Mouse (Mus musculus): ENCODE results near the gene Ppp1r1c. TPM values are rescaled to one million over a fixed set of nuclear protein-coding genes. Genes with fewer than 3 reads are reported as not detected.

The Ppp1r1c gene
- under 1 TPM in 1 of 2 experiments, not detected in 1; 0.25 TPM for total RNA-seq (2021)

- intact Hi-C loops (cut with DNase I), result no loop called here
- DNase-seq (ENCODE audit: low spot score), result no peak
These were observed at the start of gene Ppp1r1c for GRCm38 (mm10) chr2:79707575-79707974. Gene Ppp1r1c (plus strand): TSS chr2:79707780.

GRCm38 (mm10) chr2:79660417-79661185 is 47.0 kb upstream of the Ppp1r1c start:
- intact Hi-C loops (cut with DNase I), result no loop called here
- DNase-seq (ENCODE audit: low spot score), result no peak

GRCm38 (mm10) chr2:79661486-79662104 is 46.0 kb upstream of the Ppp1r1c start:
- no peak for DNase-seq (ENCODE audit: low spot score)
- intact Hi-C loops (cut with DNase I), result no loop called here

- no peak for DNase-seq (ENCODE audit: low spot score)
- intact Hi-C loops (cut with DNase I), result no loop called here
These were observed 42.9 kb upstream of the Ppp1r1c start for GRCm38 (mm10) chr2:79664532-79665286.

- intact Hi-C loops (cut with DNase I), result no loop called here
- no peak for DNase-seq (ENCODE audit: low spot score)
These were observed 42.1 kb upstream of the Ppp1r1c start for GRCm38 (mm10) chr2:79665492-79665891.

- intact Hi-C loops (cut with DNase I), result no loop called here
- no peak for DNase-seq (ENCODE audit: low spot score)
These were observed 32.3 kb upstream of the Ppp1r1c start for GRCm38 (mm10) chr2:79675266-79675665.

GRCm38 (mm10) chr2:79677663-79678257 is 29.8 kb upstream of the Ppp1r1c start:
- intact Hi-C loops (cut with DNase I), result no loop called here
- no peak for DNase-seq (ENCODE audit: low spot score)

GRCm38 (mm10) chr2:79681672-79682071 is 25.9 kb upstream of the Ppp1r1c start:
- no peak for DNase-seq (ENCODE audit: low spot score)
- intact Hi-C loops (cut with DNase I), result no loop called here

GRCm38 (mm10) chr2:79683258-79683657 is 24.3 kb upstream of the Ppp1r1c start:
- DNase-seq (ENCODE audit: low spot score), result no peak
- intact Hi-C loops (cut with DNase I), result no loop called here

- DNase-seq (ENCODE audit: low spot score), result no peak
- intact Hi-C loops (cut with DNase I), result no loop called here
These were observed 16.7 kb upstream of the Ppp1r1c start for GRCm38 (mm10) chr2:79690838-79691237.

GRCm38 (mm10) chr2:79695190-79695589 is 12.4 kb upstream of the Ppp1r1c start:
- DNase-seq (ENCODE audit: low spot score), result no peak
- intact Hi-C loops (cut with DNase I), result no loop called here

GRCm38 (mm10) chr2:79695939-79696338 is 11.6 kb upstream of the Ppp1r1c start:
- no peak for DNase-seq (ENCODE audit: low spot score)

GRCm38 (mm10) chr2:79696478-79697230 is 10.9 kb upstream of the Ppp1r1c start:
- intact Hi-C loops (cut with DNase I), result no loop called here
- DNase-seq (ENCODE audit: low spot score), result no peak

More at GRCm38 (mm10) chr2:79695939-79696338, 11.6 kb upstream of the Ppp1r1c start:
- intact Hi-C loops (cut with DNase I), result no loop called here

GRCm38 (mm10) chr2:79698166-79698565 is 9.4 kb upstream of the Ppp1r1c start:
- intact Hi-C loops (cut with DNase I), result no loop called here
- no peak for DNase-seq (ENCODE audit: low spot score)

GRCm38 (mm10) chr2:79704773-79705172 is 2.8 kb upstream of the Ppp1r1c start:
- DNase-seq (ENCODE audit: low spot score), result no peak
- intact Hi-C loops (cut with DNase I), result no loop called here

GRCm38 (mm10) chr2:79713662-79714091 is 6.1 kb downstream of the Ppp1r1c start:
- no peak for DNase-seq (ENCODE audit: low spot score)
- intact Hi-C loops (cut with DNase I), result no loop called here

- no peak for DNase-seq (ENCODE audit: low spot score)
- intact Hi-C loops (cut with DNase I), result no loop called here
These were observed 7.2 kb downstream of the Ppp1r1c start for GRCm38 (mm10) chr2:79714745-79715144.

- intact Hi-C loops (cut with DNase I), result no loop called here
- DNase-seq (ENCODE audit: low spot score), result no peak
These were observed 8.3 kb downstream of the Ppp1r1c start for GRCm38 (mm10) chr2:79715925-79716324.

- DNase-seq (ENCODE audit: low spot score), result no peak
- intact Hi-C loops (cut with DNase I), result no loop called here
These were observed 10.3 kb downstream of the Ppp1r1c start for GRCm38 (mm10) chr2:79717846-79718245.

GRCm38 (mm10) chr2:79722415-79722814 is 14.8 kb downstream of the Ppp1r1c start:
- no peak for DNase-seq (ENCODE audit: low spot score)
- intact Hi-C loops (cut with DNase I), result no loop called here

Data from heart, postnatal 25 days (tissue).